Mouse (Mus musculus): ENCODE measurements at regions not wholly inside any gene's neighbourhood (a gene's known extent, or its start where the extent isn't known, plus 50 kb on each side); places are given as distances from the start of the nearest gene placed in this dataset.

- intact Hi-C loops (cut with DNase I), result no loop called here
- DNase-seq, result no peak
These were observed 494.7 kb upstream of the A1bg start for GRCm38 (mm10) chr15:61417506-61417905.

- intact Hi-C loops (cut with DNase I), result no loop called here
- no peak for DNase-seq
These were observed 494.0 kb upstream of the A1bg start for GRCm38 (mm10) chr15:61416841-61417240.

- intact Hi-C loops (cut with DNase I), result no loop called here
- DNase-seq, result no peak
These were observed 492.8 kb upstream of the A1bg start for GRCm38 (mm10) chr15:61415626-61416025.

GRCm38 (mm10) chr15:61411821-61412220 is 489.0 kb upstream of the A1bg start:
- intact Hi-C loops (cut with DNase I), result no loop called here
- no peak for DNase-seq

- intact Hi-C loops (cut with DNase I), result no loop called here
- DNase-seq, result no peak
These were observed 488.0 kb upstream of the A1bg start for GRCm38 (mm10) chr15:61410789-61411188.

GRCm38 (mm10) chr15:61408621-61409020 is 485.8 kb upstream of the A1bg start:
- DNase-seq, result no peak
- intact Hi-C loops (cut with DNase I), result no loop called here

- no peak for DNase-seq
- intact Hi-C loops (cut with DNase I), result no loop called here
These were observed 477.9 kb upstream of the A1bg start for GRCm38 (mm10) chr15:61400720-61401119.

- no peak for DNase-seq
- intact Hi-C loops (cut with DNase I), result no loop called here
These were observed 477.2 kb upstream of the A1bg start for GRCm38 (mm10) chr15:61399971-61400370.

GRCm38 (mm10) chr15:61398829-61399228 is 476.0 kb upstream of the A1bg start:
- intact Hi-C loops (cut with DNase I), result no loop called here
- DNase-seq, result no peak

GRCm38 (mm10) chr15:61397061-61397460 is 474.2 kb upstream of the A1bg start:
- no peak for DNase-seq
- intact Hi-C loops (cut with DNase I), result no loop called here

- intact Hi-C loops (cut with DNase I), result no loop called here
- DNase-seq, result peak; percentile 5
These were observed 472.5 kb upstream of the A1bg start for GRCm38 (mm10) chr15:61395296-61395826.

GRCm38 (mm10) chr15:61380666-61381065 is 457.9 kb upstream of the A1bg start:
- DNase-seq, result no peak

GRCm38 (mm10) chr15:61366276-61366675 is 443.5 kb upstream of the A1bg start:
- DNase-seq, result no peak
- intact Hi-C loops (cut with DNase I), result no loop called here

More at GRCm38 (mm10) chr15:61380666-61381065, 457.9 kb upstream of the A1bg start:
- intact Hi-C loops (cut with DNase I), result no loop called here

GRCm38 (mm10) chr15:61365511-61365910 is 442.7 kb upstream of the A1bg start:
- no peak for DNase-seq

GRCm38 (mm10) chr15:61364461-61364860 is 441.6 kb upstream of the A1bg start:
- intact Hi-C loops (cut with DNase I), result no loop called here

More at GRCm38 (mm10) chr15:61365511-61365910, 442.7 kb upstream of the A1bg start:
- intact Hi-C loops (cut with DNase I), result no loop called here

GRCm38 (mm10) chr15:61361254-61361653 is 438.4 kb upstream of the A1bg start:
- DNase-seq, result no peak
- intact Hi-C loops (cut with DNase I), result no loop called here

More at GRCm38 (mm10) chr15:61364461-61364860, 441.6 kb upstream of the A1bg start:
- DNase-seq, result no peak

GRCm38 (mm10) chr15:61355344-61355743 is 432.5 kb upstream of the A1bg start:
- DNase-seq, result no peak
- intact Hi-C loops (cut with DNase I), result no loop called here

- intact Hi-C loops (cut with DNase I), result no loop called here
- no peak for DNase-seq
These were observed 429.0 kb upstream of the A1bg start for GRCm38 (mm10) chr15:61351729-61352342.

GRCm38 (mm10) chr15:61345101-61345500 is 422.3 kb upstream of the A1bg start:
- intact Hi-C loops (cut with DNase I), result no loop called here
- DNase-seq, result no peak

- no peak for DNase-seq
- intact Hi-C loops (cut with DNase I), result no loop called here
These were observed 419.8 kb upstream of the A1bg start for GRCm38 (mm10) chr15:61342618-61343017.

GRCm38 (mm10) chr15:61327925-61328324 is 405.1 kb upstream of the A1bg start:
- DNase-seq, result no peak
- intact Hi-C loops (cut with DNase I), result no loop called here

GRCm38 (mm10) chr15:61322243-61322642 is 399.4 kb upstream of the A1bg start:
- no peak for DNase-seq
- intact Hi-C loops (cut with DNase I), result no loop called here

Data from left cerebral cortex, postnatal 4 days (tissue).